Mouse (Mus musculus) myocyte (in vitro differentiated cells): ENCODE measurements around the gene Gm10282. TPM values are rescaled to one million over a fixed set of nuclear protein-coding genes. Genes with fewer than 3 reads are reported as not detected.

Source experiments
- H3K27me3 ChIP-seq: one replicate; pipeline ENCODE4 v1.6.1; 2011; ENCODE audit not compliant: control insufficient read depth, insufficient read depth, insufficient read length
- H3K36me3 ChIP-seq: one replicate; pipeline ENCODE4 v1.6.1; 2011; ENCODE audit not compliant: control insufficient read depth, insufficient read depth
- H3K4me2 ChIP-seq: one replicate; pipeline ENCODE4 v1.6.1; 2011; ENCODE audit warnings: low read depth, control low read depth
- H3K4me3 ChIP-seq: one replicate; pipeline ENCODE4 v1.5.1; 2011; ENCODE audit warnings: mild to moderate bottlenecking, control low read depth, moderate library complexity
- H3K79me2 ChIP-seq: one replicate; pipeline ENCODE4 v1.6.1; 2011; ENCODE audit not compliant: control insufficient read depth, insufficient read depth
- H3ac ChIP-seq: one replicate; pipeline ENCODE4 v1.6.1; 2011; ENCODE audit not compliant: control insufficient read depth, insufficient read length
- CEBPB ChIP-seq: IDR thresholded peaks from 2 replicates; pipeline ENCODE4 v1.6.1; 2011; ENCODE audit warnings: mild to moderate bottlenecking, moderate library complexity; ENCODE audit not compliant: poor library complexity, insufficient read depth, severe bottlenecking
- E2F4 ChIP-seq: IDR thresholded peaks from one replicate; pipeline ENCODE4 v1.6.1; 2011; ENCODE audit warnings: mild to moderate bottlenecking, control low read depth, moderate library complexity; ENCODE audit not compliant: insufficient read depth
- MAX ChIP-seq: IDR thresholded peaks from one replicate; pipeline ENCODE4 v1.6.1; 2011; ENCODE audit warnings: low read depth, mild to moderate bottlenecking, control low read depth
- MYOD1 ChIP-seq, 3 experiments: IDR thresholded peaks; one replicate each; pipeline ENCODE4 v1.6.1; 2011; ENCODE audit warnings: control low read depth in 2 of 3, low read depth in 2 of 3, mild to moderate bottlenecking in 2 of 3, moderate library complexity in 1 of 3; ENCODE audit not compliant: insufficient read length in 2 of 3, control insufficient read depth in 1 of 3
- MYOG ChIP-seq, 3 experiments: IDR thresholded peaks; one replicate each; pipeline ENCODE4 v1.6.1; 2011; ENCODE audit warnings: control low read depth in 2 of 3, low read depth in 2 of 3, mild to moderate bottlenecking in 2 of 3; ENCODE audit not compliant: insufficient read length in 2 of 3, control insufficient read depth in 1 of 3, insufficient read depth in 1 of 3
- POLR2A ChIP-seq: IDR thresholded peaks from one replicate; pipeline ENCODE4 v1.6.1; 2011; ENCODE audit warnings: low read depth, mild to moderate bottlenecking, control low read depth, moderate library complexity; ENCODE audit not compliant: insufficient read length
- POLR2AphosphoS2 ChIP-seq: IDR thresholded peaks from one replicate; pipeline ENCODE4 v1.6.1; 2011; ENCODE audit warnings: low read depth, control low read depth; ENCODE audit not compliant: insufficient read length
- REST ChIP-seq: IDR thresholded peaks from one replicate; pipeline ENCODE4 v1.6.1; 2011; ENCODE audit warnings: mild to moderate bottlenecking, control low read depth, moderate library complexity; ENCODE audit not compliant: insufficient read depth, insufficient read length
- SRF ChIP-seq: IDR thresholded peaks from one replicate; pipeline ENCODE4 v1.6.1; 2011; ENCODE audit warnings: low read depth; ENCODE audit not compliant: control insufficient read depth, insufficient read length
- TCF12 ChIP-seq: IDR thresholded peaks from one replicate; pipeline ENCODE4 v1.6.1; 2011; ENCODE audit warnings: mild to moderate bottlenecking, control low read depth; ENCODE audit not compliant: poor library complexity, insufficient read depth, severe bottlenecking
- TCF3 ChIP-seq: IDR thresholded peaks from one replicate; pipeline ENCODE4 v1.6.1; 2011; ENCODE audit warnings: low read depth, control low read depth; ENCODE audit not compliant: insufficient read length
- USF1 ChIP-seq: IDR thresholded peaks from one replicate; pipeline ENCODE4 v1.6.1; 2011; ENCODE audit warnings: low read depth, mild to moderate bottlenecking, control low read depth, moderate library complexity
- polyA plus RNA-seq: library from polyadenylated mRNA; unstranded; fragments of >200 nt; fragmentation: generic; extraction: Trizol; gene quantifications from one replicate; pipeline ENCODE4 v1.2.1, GENCODE M21; 2012; ENCODE audit warnings: missing spikeins

Gm10282 gene
- polyA plus RNA-seq, 1 experiment: 63.4 TPM

- Histone ChIP-seq H3K4me2 (no peak overlapping the region), H3ac (no peak overlapping the region), H3K36me3 (no peaks in the 10 kb centered on the region), H3K27me3 (no peaks in the 10 kb centered on the region), H3K4me3 (no peak overlapping the region), H3K79me2 (no peaks in the 10 kb centered on the region)
- TF ChIP-seq MYOD1 (IDR thresholded peaks at IDR 0.05; ENCODE audit: control insufficient read depth in 1 of 3, insufficient read length in 2 of 3, low read depth in 2 of 3) (peak in 2 of 3 experiments; percentile 76 to 86), POLR2A (no peak), REST (no peak), E2F4 (no peak), USF1 (no peak), MAX (no peak), SRF (no peak), TCF12 (peak; percentile 17), TCF3 (peak; percentile 57), POLR2AphosphoS2 (no peak), CEBPB (no peak), MYOG (IDR thresholded peaks at IDR 0.05; ENCODE audit: control insufficient read depth in 1 of 3, insufficient read depth in 1 of 3, insufficient read length in 2 of 3, low read depth in 2 of 3) (peak in 2 of 3 experiments; percentile 90 to 92)
Observed at GRCm38 (mm10) chr8:72270606-72271005, 34.5 kb downstream of the Gm10282 start.

DNA sequence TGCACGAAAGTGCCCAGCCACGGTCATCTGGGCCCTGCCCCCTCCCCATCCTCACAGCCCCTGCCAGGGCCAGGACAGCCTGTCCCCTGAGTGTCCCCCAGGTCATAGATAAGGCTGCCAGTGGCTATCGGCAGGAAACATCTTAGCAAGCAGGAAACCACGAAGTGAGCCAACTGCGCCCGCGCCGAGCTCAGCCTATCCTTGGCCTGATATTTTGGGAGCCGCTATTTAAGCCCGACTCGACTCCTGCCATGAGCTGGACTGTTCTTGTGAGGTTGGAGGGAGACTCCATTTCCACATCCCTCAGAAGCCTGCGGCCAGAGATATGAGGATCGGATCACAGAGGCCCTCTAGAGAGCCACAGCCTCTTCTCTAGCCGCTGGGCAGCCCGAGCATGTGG is 36.7 kb downstream of the Gm10282 start:
- no peak overlapping the region for H3K4me3 ChIP-seq
- no peak overlapping the region for H3K4me2 ChIP-seq
- TF ChIP-seq POLR2A: no peak
- TF ChIP-seq MYOG (IDR thresholded peaks at IDR 0.05; ENCODE audit: control insufficient read depth in 1 of 3, insufficient read depth in 1 of 3, insufficient read length in 2 of 3, low read depth in 2 of 3): no peak
- no peak for TF ChIP-seq SRF
- TF ChIP-seq TCF3: no peak
- TF ChIP-seq CEBPB: no peak
- TF ChIP-seq E2F4: no peak
- TF ChIP-seq MYOD1 (IDR thresholded peaks at IDR 0.05; ENCODE audit: control insufficient read depth in 1 of 3, insufficient read length in 2 of 3, low read depth in 2 of 3): no peak
- no peak for TF ChIP-seq REST
- no peak for TF ChIP-seq USF1
- TF ChIP-seq POLR2AphosphoS2: no peak
- no peak for TF ChIP-seq TCF12
- TF ChIP-seq MAX: no peak
- no peaks in the 10 kb centered on the region for H3K79me2 ChIP-seq
- no peaks in the 10 kb centered on the region for H3K27me3 ChIP-seq
- H3K36me3 ChIP-seq: no peaks in the 10 kb centered on the region
- H3ac ChIP-seq: no peak overlapping the region

- H3K27me3 ChIP-seq: no peaks in the 10 kb centered on the region
- no peaks in the 10 kb centered on the region for H3K79me2 ChIP-seq
- H3K36me3 ChIP-seq: no peaks in the 10 kb centered on the region
- no peak overlapping the region for H3ac ChIP-seq
- no peak overlapping the region for H3K4me3 ChIP-seq
- no peak overlapping the region for H3K4me2 ChIP-seq
- TF ChIP-seq SRF: no peak
- no peak for TF ChIP-seq REST
- TF ChIP-seq TCF3: no peak
- TF ChIP-seq MYOG (IDR thresholded peaks at IDR 0.05; ENCODE audit: control insufficient read depth in 1 of 3, insufficient read depth in 1 of 3, insufficient read length in 2 of 3, low read depth in 2 of 3): no peak
- TF ChIP-seq MAX: no peak
Observed at GRCm38 (mm10) chr8:72267106-72267505, 38.0 kb downstream of the Gm10282 start.

GRCm38 (mm10) chr8:72266671-72267070 is 38.4 kb downstream of the Gm10282 start:
- Histone ChIP-seq H3K36me3 (no peaks in the 10 kb centered on the region), H3K79me2 (no peaks in the 10 kb centered on the region), H3ac (no peak overlapping the region), H3K27me3 (no peaks in the 10 kb centered on the region), H3K4me2 (no peak overlapping the region), H3K4me3 (no peak overlapping the region)
- TF ChIP-seq E2F4 (no peak), MYOD1 (IDR thresholded peaks at IDR 0.05; ENCODE audit: control insufficient read depth in 1 of 3, insufficient read length in 2 of 3, low read depth in 2 of 3) (no peak), TCF3 (no peak), CEBPB (no peak), POLR2AphosphoS2 (no peak), MAX (no peak), POLR2A (no peak), MYOG (IDR thresholded peaks at IDR 0.05; ENCODE audit: control insufficient read depth in 1 of 3, insufficient read depth in 1 of 3, insufficient read length in 2 of 3, low read depth in 2 of 3) (no peak), SRF (no peak), TCF12 (no peak), REST (no peak), USF1 (no peak)

DNA sequence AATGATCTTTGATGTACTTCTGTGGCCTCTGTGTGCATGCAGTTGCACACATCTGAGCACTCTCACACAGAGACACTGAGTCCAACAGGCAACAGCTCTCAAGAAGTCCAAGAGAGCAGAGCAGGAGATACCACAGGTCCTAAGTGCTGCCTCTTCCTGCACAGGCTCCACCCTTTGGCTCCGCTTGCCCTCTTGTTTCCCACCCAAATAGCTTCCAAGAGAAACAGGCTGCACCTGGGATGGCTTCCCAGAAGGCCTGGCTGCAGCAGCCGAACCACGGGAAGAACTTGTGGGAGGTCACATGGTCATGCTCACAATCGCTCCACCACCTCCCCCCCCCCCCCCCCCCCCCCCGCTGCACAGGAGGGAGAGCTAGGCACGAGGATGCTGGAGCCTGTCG is 39.7 kb downstream of the Gm10282 start:
- Histone ChIP-seq H3K4me3 (no peak overlapping the region), H3K36me3 (no peaks in the 10 kb centered on the region), H3K27me3 (no peaks in the 10 kb centered on the region), H3ac (no peak overlapping the region), H3K4me2 (no peak overlapping the region), H3K79me2 (no peaks in the 10 kb centered on the region)
- TF ChIP-seq POLR2A (no peak), MAX (no peak), SRF (no peak), TCF3 (no peak), POLR2AphosphoS2 (no peak), E2F4 (no peak), TCF12 (no peak), USF1 (no peak), MYOG (IDR thresholded peaks at IDR 0.05; ENCODE audit: control insufficient read depth in 1 of 3, insufficient read depth in 1 of 3, insufficient read length in 2 of 3, low read depth in 2 of 3) (no peak)
